Comparison of ENCODE assay signal across 9 mouse cellular contexts in genomic region chr2:104207948-104208347, GRCm38 (mm10).
A peak's percentile ranks its signal among the peaks of the same experiment; 100 is the strongest.
DNase-seq lines count a peak whose midpoint lies in the region; ATAC-seq and TF ChIP-seq lines count a peak whose summit lies in the region.
"Had no signal": no experiment of that assay in that cellular context is flagged by ENCODE, and none has a peak within 500 bp of the region (broad histone marks: within the 10 kb centered on the region; RNA-seq: fewer than 3 reads in every experiment).

No protein-coding gene starts in this region.

- H3K4me1 ChIP-seq in limb, embryonic 13.5 days = peaks cover 7% of the 10 kb centered on the region; the same call in 1 of the 2 replicates
- peaks cover 8% of the 10 kb centered on the region; the same call in 1 of the 2 replicates for H3K4me1 ChIP-seq in limb, embryonic 10.5 days
- H3K4me1 ChIP-seq in hindbrain, embryonic 16.5 days (ENCODE audit: control insufficient read depth, insufficient read depth, low read depth, low read length) = peaks cover 14% of the 10 kb centered on the region
- peaks cover 8% of the 10 kb centered on the region for H3K4me1 ChIP-seq in midbrain, postnatal 0 days (ENCODE audit: insufficient read depth, low read length)

- H3K4me3 ChIP-seq in limb, embryonic 13.5 days = no peak overlapping the region
- no peak overlapping the region for H3K4me3 ChIP-seq in limb, embryonic 10.5 days
- H3K4me3 ChIP-seq in hindbrain, embryonic 16.5 days (ENCODE audit: low read length) = no peak overlapping the region
- no peak overlapping the region for H3K4me3 ChIP-seq in midbrain, postnatal 0 days (ENCODE audit: low read depth, low read length)

- WGBS in limb, embryonic 13.5 days = 37% methylated on average over 10 of the region's 10 CpGs
- WGBS in limb, embryonic 10.5 days = 42% methylated on average over 10 of the region's 10 CpGs
- WGBS in hindbrain, embryonic 16.5 days = 10% methylated on average over 10 of the region's 10 CpGs
- WGBS in midbrain, postnatal 0 days = 19% methylated on average over 10 of the region's 10 CpGs

- no peaks in the 10 kb centered on the region; the same call in 1 of the 2 replicates for H3K27me3 ChIP-seq in limb, embryonic 13.5 days
- no peaks in the 10 kb centered on the region for H3K27me3 ChIP-seq in limb, embryonic 10.5 days (ENCODE audit: low read depth, poor library complexity, severe bottlenecking)
- no peaks in the 10 kb centered on the region for H3K27me3 ChIP-seq in hindbrain, embryonic 16.5 days (replicated peaks; ENCODE audit: control insufficient read depth, insufficient read depth, low read length)
- no peaks in the 10 kb centered on the region for H3K27me3 ChIP-seq in midbrain, postnatal 0 days (ENCODE audit: insufficient read depth, low read length)

- H3K27ac ChIP-seq in limb, embryonic 13.5 days = no peak overlapping the region
- no peak overlapping the region for H3K27ac ChIP-seq in limb, embryonic 10.5 days
- peak overlapping the region; percentile 71 for H3K27ac ChIP-seq in hindbrain, embryonic 16.5 days (ENCODE audit: low read depth, low read length)
- peak overlapping the region; percentile 58; the same call in 1 of the 2 replicates for H3K27ac ChIP-seq in midbrain, postnatal 0 days (ENCODE audit: low read depth, low read length)

- 0 out of 2 replicates have a peak, but pooled peaks have one; percentile 51 for ATAC-seq in limb, embryonic 13.5 days (ENCODE audit: low FRiP score, low read depth)
- ATAC-seq in hindbrain, embryonic 16.5 days = peak; percentile 94
- ATAC-seq in midbrain, postnatal 0 days (ENCODE audit: low FRiP score) = peak; percentile 93
- no peak for ATAC-seq in erythroid progenitor cell, adult 5-6 weeks (replicated peaks; ENCODE audit: low FRiP score, poor library complexity, severe bottlenecking)
- ATAC-seq: Patski had no signal

- no peak for DNase-seq in limb, embryonic 10.5 days (ENCODE audit: low spot score)
- DNase-seq in embryo, embryonic 10 days (ENCODE audit: low spot score) = peak; percentile 69
- DNase-seq in midbrain, postnatal 0 days (ENCODE audit: low spot score) = peak; percentile 87
- DNase-seq in thymus, postnatal 4 days = no peak
- no peak for DNase-seq in liver

- H3K9ac ChIP-seq in limb, embryonic 13.5 days = no peak overlapping the region
- no peak overlapping the region for H3K9ac ChIP-seq in hindbrain, embryonic 16.5 days (ENCODE audit: low read depth, low read length)
- H3K9ac ChIP-seq in midbrain, postnatal 0 days (replicated peaks; ENCODE audit: low read length, poor library complexity, severe bottlenecking) = no peak overlapping the region

- no peak overlapping the region for H3K4me2 ChIP-seq in limb, embryonic 13.5 days (replicated peaks)
- H3K4me2 ChIP-seq in hindbrain, embryonic 16.5 days (ENCODE audit: low read length) = peak overlapping the region; percentile 19
- peak overlapping the region; percentile 27; the same call in 1 of the 2 replicates for H3K4me2 ChIP-seq in midbrain, postnatal 0 days (ENCODE audit: low read depth, low read length, poor library complexity, severe bottlenecking)

- 0 out of 2 replicates have a peak, but pooled peaks have one; percentile 6 for TF ChIP-seq CTCF in midbrain, postnatal 0 days (IDR thresholded peaks at IDR 0.05)

- no peaks in the 10 kb centered on the region for H3K9me3 ChIP-seq in limb, embryonic 13.5 days
- no peaks in the 10 kb centered on the region for H3K9me3 ChIP-seq in limb, embryonic 10.5 days (replicated peaks)
- no peaks in the 10 kb centered on the region for H3K9me3 ChIP-seq in hindbrain, embryonic 16.5 days (ENCODE audit: control insufficient read depth, low read length)
- H3K9me3 ChIP-seq in midbrain, postnatal 0 days (ENCODE audit: low read length) = no peaks in the 10 kb centered on the region

- no peaks in the 10 kb centered on the region for H3K36me3 ChIP-seq in limb, embryonic 13.5 days
- H3K36me3 ChIP-seq in limb, embryonic 10.5 days = no peaks in the 10 kb centered on the region
- peaks cover 7% of the 10 kb centered on the region for H3K36me3 ChIP-seq in hindbrain, embryonic 16.5 days (ENCODE audit: control insufficient read depth, insufficient read depth, low read length)
- H3K36me3 ChIP-seq in midbrain, postnatal 0 days (ENCODE audit: insufficient read depth, low read length) = peaks cover 6% of the 10 kb centered on the region

Comparison
In these comparisons a context has a peak if more than half of its experiments do, and no peak if none do; other contexts are left out.
1. H3K27ac ChIP-seq: peak in hindbrain, embryonic 16.5 days (single experiment) and midbrain, postnatal 0 days (single experiment); none in limb, embryonic 13.5 days (single experiment) and limb, embryonic 10.5 days (single experiment).
2. DNase-seq: peak in embryo, embryonic 10 days (single experiment) and midbrain, postnatal 0 days (single experiment); none in limb, embryonic 10.5 days (single experiment), thymus, postnatal 4 days (single experiment) and liver (single experiment).